Comparison of ENCODE assay signal across 10 mouse cellular contexts in the genomic region with DNA sequence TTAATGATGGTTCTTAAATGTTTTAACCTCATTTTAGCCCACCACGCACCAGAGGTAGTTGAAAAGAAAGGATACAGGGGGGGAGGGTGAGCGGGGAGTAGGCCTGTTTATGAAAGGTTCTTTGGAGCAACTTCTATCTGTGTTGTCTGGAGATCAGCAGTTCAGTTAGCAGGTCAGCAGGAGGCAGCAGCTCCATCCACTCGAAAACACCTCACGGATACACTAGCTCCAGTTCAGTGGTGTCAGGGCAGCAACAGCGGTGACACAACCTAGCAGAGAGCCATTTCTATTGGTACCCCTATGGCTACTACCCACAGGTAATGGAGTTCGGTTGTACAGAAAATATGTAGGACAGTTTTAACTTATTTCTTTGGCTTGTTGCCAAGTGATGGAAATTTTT. TPM values are rescaled to one million over a fixed set of nuclear protein-coding genes. Genes with fewer than 3 reads are reported as not detected.
A peak's percentile ranks its signal among the peaks of the same experiment; 100 is the strongest.
DNase-seq lines count a peak whose midpoint lies in the region; ATAC-seq and TF ChIP-seq lines count a peak whose summit lies in the region.
"Had no signal": no experiment of that assay in that cellular context is flagged by ENCODE, and none has a peak within 500 bp of the region (broad histone marks: within the 10 kb centered on the region; RNA-seq: fewer than 3 reads in every experiment).

No protein-coding gene starts in this region.

- ATAC-seq in kidney, embryonic 16.5 days (ENCODE audit: low FRiP score, low TSS enrichment) = peak; percentile 54; the same call in 1 of the 2 replicates
- ATAC-seq in neutrophil, adult 5-6 weeks (ENCODE audit: extremely low read depth, insufficient number of reproducible peaks, low FRiP score, poor library complexity, severe bottlenecking) = peak; percentile 86

- H3K9ac ChIP-seq in liver, adult 2 months (ENCODE audit: low read depth, low read length) = no peak overlapping the region
- H3K9ac ChIP-seq in kidney, embryonic 16.5 days (replicated peaks; ENCODE audit: low read length) = no peak overlapping the region
- H3K9ac ChIP-seq: neural tube, embryonic 12.5 days had no signal

- DNase-seq in adrenal gland, postnatal 36 days = peak; percentile 46 to 67
- no peak for DNase-seq in adrenal gland, postnatal 25 days
- no peak for DNase-seq in liver, adult 2 months (ENCODE audit: extremely low read depth, low read depth, low spot score)
- DNase-seq in liver = no peak
- DNase-seq in cerebellum, postnatal 25 days = peak; percentile 50 to 65
- DNase-seq in right cerebral cortex, postnatal 14 days = no peak

- peaks cover under 1% of the 10 kb centered on the region; the same call in 1 of the 2 replicates for H3K4me1 ChIP-seq in liver, adult 2 months (ENCODE audit: control insufficient read depth, insufficient read depth, low read length)
- peaks cover 2% of the 10 kb centered on the region for H3K4me1 ChIP-seq in kidney, embryonic 16.5 days (ENCODE audit: insufficient read depth, low read length)

- H3K4me2 ChIP-seq in kidney, embryonic 16.5 days (replicated peaks; ENCODE audit: low read depth, low read length) = no peak overlapping the region
- H3K4me2 ChIP-seq: neural tube, embryonic 12.5 days had no signal

- no peaks in the 10 kb centered on the region for H3K9me3 ChIP-seq in kidney, embryonic 16.5 days (ENCODE audit: low read length)
- H3K9me3 ChIP-seq: neural tube, embryonic 12.5 days had no signal

- no peaks in the 10 kb centered on the region for H3K36me3 ChIP-seq in liver, adult 2 months (ENCODE audit: control insufficient read depth, insufficient read depth, low read length)
- H3K36me3 ChIP-seq in kidney, embryonic 16.5 days (ENCODE audit: insufficient read depth, low read length) = peaks cover 8% of the 10 kb centered on the region; the same call in 1 of the 2 replicates

- no peak overlapping the region for H3K4me3 ChIP-seq in liver, adult 2 months (ENCODE audit: insufficient read depth, low read depth, low read length)
- no peak overlapping the region for H3K4me3 ChIP-seq in kidney, embryonic 16.5 days (ENCODE audit: low read length)
- H3K4me3 ChIP-seq: neural tube, embryonic 12.5 days had no signal

- WGBS in liver, adult 2 months = 31% methylated on average over 6 of the region's 6 CpGs
- WGBS in kidney, embryonic 16.5 days = 42% methylated on average over 6 of the region's 6 CpGs

- no peak for TF ChIP-seq POLR2A in liver, adult 2 months (IDR thresholded peaks at IDR 0.05; ENCODE audit: extremely low read depth, insufficient read depth, low read length)

- no peaks in the 10 kb centered on the region for H3K79me2 ChIP-seq in liver, adult 2 months (ENCODE audit: control insufficient read depth, insufficient read depth, low read length)

- H3K27ac ChIP-seq in liver, adult 2 months (replicated peaks; ENCODE audit: insufficient read depth, low read depth, low read length) = no peak overlapping the region
- no peak overlapping the region for H3K27ac ChIP-seq in kidney, embryonic 16.5 days (ENCODE audit: low read length)
- H3K27ac ChIP-seq: neural tube, embryonic 12.5 days had no signal

- TF ChIP-seq CTCF in liver, adult 2 months (IDR thresholded peaks at IDR 0.05; ENCODE audit: low read depth, low read length) = peak; percentile 86

- no peaks in the 10 kb centered on the region for H3K27me3 ChIP-seq in liver, adult 2 months (ENCODE audit: control insufficient read depth, insufficient read depth, low read length)
- H3K27me3 ChIP-seq in kidney, embryonic 16.5 days (ENCODE audit: insufficient read depth, low read length) = no peaks in the 10 kb centered on the region
- H3K27me3 ChIP-seq: neural tube, embryonic 12.5 days had no signal

RNA-seq across cellular contexts. Expression of gene Zfp213, which starts 6.0 kb away (rescaled TPM):
- total RNA-seq in adrenal gland, postnatal 36 days (2021) = 10 to 100 TPM; 10.3 to 12.1 TPM
- total RNA-seq in adrenal gland, postnatal 25 days (2021) = 12.0 and 12.8 TPM in 2 replicates
- total RNA-seq in liver, adult 2 months (2014; rRNA removed) = 4.5 and 4.8 TPM in 2 replicates
- 7.6 and 10.7 TPM in 2 replicates for polyA plus RNA-seq in liver, adult 2 months (2012; rRNA removed)
- 24.1 and 26.5 TPM in 2 replicates for polyA plus RNA-seq in kidney, embryonic 16.5 days (2015; fragmentation: Nextera tagmentation; extraction: Ambion mirVana)
- total RNA-seq in neutrophil, adult 5-6 weeks (2017) = 5.1 and 5.6 TPM in 2 replicates

RNA-seq across cellular contexts. Expression of gene Zfp13, which starts 29.3 kb away (rescaled TPM):
- total RNA-seq in adrenal gland, postnatal 36 days (2021) = 10 to 100 TPM in 1 of 2 experiments, 1 to 10 TPM in 1; 7.0 to 11.4 TPM
- 11.1 and 12.8 TPM in 2 replicates for total RNA-seq in adrenal gland, postnatal 25 days (2021)
- total RNA-seq in liver, adult 2 months (2014; rRNA removed) = 1.3 and 2.0 TPM in 2 replicates
- 2.2 and 3.2 TPM in 2 replicates for polyA plus RNA-seq in liver, adult 2 months (2012; rRNA removed)
- polyA plus RNA-seq in kidney, embryonic 16.5 days (2015; fragmentation: Nextera tagmentation; extraction: Ambion mirVana) = 19.1 and 19.3 TPM in 2 replicates
- not detected in 2 replicates for total RNA-seq in neutrophil, adult 5-6 weeks (2017)

RNA-seq across cellular contexts. Expression of gene Zscan10, which starts 30.6 kb away (rescaled TPM):
- total RNA-seq in adrenal gland, postnatal 36 days (2021) = not detected
- total RNA-seq in adrenal gland, postnatal 25 days (2021) = not detected in 2 replicates
- total RNA-seq in liver, adult 2 months (2014; rRNA removed) = not detected in 2 replicates
- polyA plus RNA-seq in liver, adult 2 months (2012; rRNA removed) = not detected in 2 replicates
- 0.26 TPM in 1 of 2 replicates, not detected in the other for polyA plus RNA-seq in kidney, embryonic 16.5 days (2015; fragmentation: Nextera tagmentation; extraction: Ambion mirVana)
- total RNA-seq in neutrophil, adult 5-6 weeks (2017) = not detected in 2 replicates
- polyA plus RNA-seq: heart, embryonic 14.5 days had no signal

Comparison
In these comparisons a context has a peak if more than half of its experiments do, and no peak if none do; other contexts are left out.
1. DNase-seq: peak in adrenal gland, postnatal 36 days (2 of 2) and cerebellum, postnatal 25 days (2 of 2); none in adrenal gland, postnatal 25 days (single experiment), liver, adult 2 months (single experiment), liver (single experiment) and right cerebral cortex, postnatal 14 days (single experiment).